In genomic region chr11:88620158-88620973, GRCm38 (mm10) we compare ENCODE assay signal across 7 mouse cellular contexts.
A peak's percentile ranks its signal among the peaks of the same experiment; 100 is the strongest.
DNase-seq lines count a peak whose midpoint lies in the region; ATAC-seq and TF ChIP-seq lines count a peak whose summit lies in the region.

No protein-coding gene starts in this region.

- no peak overlapping the region for H3K4me3 ChIP-seq in hindbrain, embryonic 15.5 days
- no peak overlapping the region for H3K4me3 ChIP-seq in left cerebral cortex, adult 2 months
- H3K4me3 ChIP-seq in midbrain, embryonic 10.5 days: 0 out of 2 replicates have a peak overlapping the region, but pooled peaks have one; percentile 4

- H3K9ac ChIP-seq in hindbrain, embryonic 15.5 days: no peak overlapping the region

- ATAC-seq in hindbrain, embryonic 15.5 days (ENCODE audit: low FRiP score, low read depth): peak; percentile 33; the same call in 1 of the 2 replicates

- H3K9me3 ChIP-seq in hindbrain, embryonic 15.5 days: no peaks in the 10 kb centered on the region
- no peaks in the 10 kb centered on the region for H3K9me3 ChIP-seq in midbrain, embryonic 10.5 days (replicated peaks)

- DNase-seq in MN1 (ENCODE audit: low spot score): peak; percentile 36
- DNase-seq in cerebellum, adult 9-10 months: peak; percentile 66
- peak; percentile 40 to 50 for DNase-seq in frontal cortex, postnatal 36 days (ENCODE audit: low spot score in 2 of 2)
- DNase-seq in left cerebral cortex, adult 2 months (ENCODE audit: extremely low spot score in 1 of 2, low spot score in 2 of 2): peak; percentile 38 to 56
- DNase-seq in midbrain, embryonic 10.5 days (ENCODE audit: low spot score): peak; percentile 31
- peak; percentile 64 for DNase-seq in thymus, postnatal 0 days (ENCODE audit: low spot score)

- WGBS in hindbrain, embryonic 15.5 days: 15% methylated on average over 15 of the region's 15 CpGs
- WGBS in midbrain, embryonic 10.5 days: 14% methylated on average over 15 of the region's 15 CpGs

- no peaks in the 10 kb centered on the region for H3K36me3 ChIP-seq in hindbrain, embryonic 15.5 days
- peaks cover 52% of the 10 kb centered on the region for H3K36me3 ChIP-seq in midbrain, embryonic 10.5 days

- H3K4me1 ChIP-seq in hindbrain, embryonic 15.5 days (replicated peaks): peaks cover 62% of the 10 kb centered on the region
- H3K4me1 ChIP-seq in midbrain, embryonic 10.5 days: peaks cover 78% of the 10 kb centered on the region

- H3K4me2 ChIP-seq in hindbrain, embryonic 15.5 days: no peak overlapping the region

- intact Hi-C loops in left cerebral cortex, adult 2 months (cut with DNase I): loop anchor here (2.0 to 5.0 kb wide), 2 partner anchors 33 to 98 kb away; partner anchors contain the start of gene Msi2

- no peaks in the 10 kb centered on the region for H3K27me3 ChIP-seq in hindbrain, embryonic 15.5 days
- no peaks in the 10 kb centered on the region for H3K27me3 ChIP-seq in midbrain, embryonic 10.5 days (ENCODE audit: low read depth, poor library complexity, severe bottlenecking)

- TF ChIP-seq CTCF in left cerebral cortex, adult 2 months (IDR thresholded peaks at IDR 0.05): no peak; the same call in 1 of the 2 replicates

- H3K27ac ChIP-seq in hindbrain, embryonic 15.5 days (replicated peaks): peak overlapping the region; percentile 32
- peak overlapping the region; percentile 76 for H3K27ac ChIP-seq in left cerebral cortex, adult 2 months
- H3K27ac ChIP-seq in midbrain, embryonic 10.5 days (replicated peaks): peak overlapping the region; percentile 70
